Mouse (Mus musculus): ENCODE results near the gene Senp1.

GRCm38 (mm10) chr15:98094905-98095304 lies 1.4 kb upstream of the Senp1 start:
- TF ChIP-seq TAL1 (IDR thresholded peaks at IDR 0.05; ENCODE audit: low read length) (no peak), GATA1 (IDR thresholded peaks at IDR 0.05; ENCODE audit: low read length) (no peak)

Measured in erythroblast, embryonic 14.5 days (primary cell).